In the genomic region with DNA sequence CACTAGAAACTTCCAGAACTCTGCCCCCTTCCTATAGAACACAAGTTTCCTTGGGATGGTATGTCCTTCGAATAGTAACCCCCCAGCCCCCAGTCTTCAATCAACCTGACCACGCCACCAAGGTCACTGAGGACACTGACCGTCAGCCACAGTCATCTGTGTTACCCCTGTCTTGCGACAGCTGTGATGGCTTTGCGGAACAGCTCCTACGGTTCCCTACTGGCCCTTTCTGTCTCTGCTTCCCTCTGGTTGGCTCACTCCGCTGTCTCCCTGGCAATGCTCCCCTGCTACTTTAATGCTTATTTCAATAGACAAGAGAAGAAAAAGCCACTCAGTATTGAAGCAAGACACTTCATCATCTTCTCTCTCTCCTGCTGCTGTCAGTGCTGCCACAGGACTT, we compare ENCODE assay signal across 12 mouse cellular contexts. TPM values are rescaled to one million over a fixed set of nuclear protein-coding genes. Genes with fewer than 3 reads are reported as not detected.
DNase-seq lines count a peak whose midpoint lies in the region; ATAC-seq and TF ChIP-seq lines count a peak whose summit lies in the region.
"Had no signal": no experiment of that assay in that cellular context is flagged by ENCODE, and none has a peak within 500 bp of the region (broad histone marks: within the 10 kb centered on the region; RNA-seq: fewer than 3 reads in every experiment).

No protein-coding gene starts in this region.

- H3K4me2 ChIP-seq in embryonic facial prominence, embryonic 12.5 days (replicated peaks) = no peak overlapping the region
- H3K4me2 ChIP-seq in lung, embryonic 16.5 days (ENCODE audit: low read depth, low read length) = no peak overlapping the region
- no peak overlapping the region; the same call in 1 of the 2 replicates for H3K4me2 ChIP-seq in hindbrain, postnatal 0 days (ENCODE audit: low read depth, low read length)
- H3K4me2 ChIP-seq in neural tube, embryonic 14.5 days (ENCODE audit: low read depth, low read length) = no peak overlapping the region
- H3K4me2 ChIP-seq: limb, embryonic 12.5 days had no signal

- H3K36me3 ChIP-seq in embryonic facial prominence, embryonic 12.5 days = no peaks in the 10 kb centered on the region
- no peaks in the 10 kb centered on the region for H3K36me3 ChIP-seq in embryonic facial prominence, embryonic 10.5 days (replicated peaks)
- no peaks in the 10 kb centered on the region for H3K36me3 ChIP-seq in lung, embryonic 16.5 days (ENCODE audit: control insufficient read depth, insufficient read depth, low read length)
- H3K36me3 ChIP-seq in hindbrain, postnatal 0 days (ENCODE audit: insufficient read depth, low read length) = no peaks in the 10 kb centered on the region
- H3K36me3 ChIP-seq in neural tube, embryonic 14.5 days (ENCODE audit: control insufficient read depth, insufficient read depth, low read length) = no peaks in the 10 kb centered on the region
- H3K36me3 ChIP-seq: limb, embryonic 12.5 days had no signal

- H3K4me3 ChIP-seq in embryonic facial prominence, embryonic 12.5 days = no peak overlapping the region
- no peak overlapping the region for H3K4me3 ChIP-seq in embryonic facial prominence, embryonic 10.5 days
- H3K4me3 ChIP-seq in lung, embryonic 16.5 days (ENCODE audit: low read length) = no peak overlapping the region
- H3K4me3 ChIP-seq in hindbrain, postnatal 0 days (ENCODE audit: low read length) = no peak overlapping the region
- H3K4me3 ChIP-seq in neural tube, embryonic 14.5 days (ENCODE audit: low read depth, low read length) = no peak overlapping the region
- H3K4me3 ChIP-seq: limb, embryonic 12.5 days had no signal

- DNase-seq in embryonic facial prominence, embryonic 10.5 days (ENCODE audit: low spot score) = no peak
- no peak for DNase-seq in lung, adult 18-20 months
- DNase-seq in hindbrain, postnatal 0 days (ENCODE audit: low spot score) = peak; percentile 71
- DNase-seq in Muller cell, postnatal 12 days (ENCODE audit: inconsistent ontology term) = no peak
- no peak for DNase-seq in adrenal gland, postnatal 36 days
- DNase-seq: kidney, postnatal 36 days had no signal

- H3K9ac ChIP-seq in embryonic facial prominence, embryonic 12.5 days = no peak overlapping the region
- no peak overlapping the region for H3K9ac ChIP-seq in lung, embryonic 16.5 days (ENCODE audit: low read length)
- H3K9ac ChIP-seq in hindbrain, postnatal 0 days (replicated peaks; ENCODE audit: low read length) = no peak overlapping the region
- no peak overlapping the region for H3K9ac ChIP-seq in neural tube, embryonic 14.5 days (replicated peaks; ENCODE audit: low read depth, low read length)
- H3K9ac ChIP-seq: limb, embryonic 12.5 days had no signal

- ATAC-seq in embryonic facial prominence, embryonic 12.5 days (ENCODE audit: insufficient number of reproducible peaks, insufficient read depth, low FRiP score, low TSS enrichment) = 0 out of 2 replicates have a peak, but pooled peaks have one; percentile 6
- ATAC-seq in lung, embryonic 16.5 days (ENCODE audit: low read depth) = 0 out of 2 replicates have a peak, but pooled peaks have one; percentile 26
- peak; percentile 86 for ATAC-seq in hindbrain, postnatal 0 days
- ATAC-seq in neural tube, embryonic 14.5 days (ENCODE audit: low read depth) = peak; percentile 83

- H3K4me1 ChIP-seq in embryonic facial prominence, embryonic 12.5 days = 0 out of 2 replicates have a peak, but pooled peaks cover 5% of the 10 kb centered on the region
- peaks cover 16% of the 10 kb centered on the region for H3K4me1 ChIP-seq in embryonic facial prominence, embryonic 10.5 days
- peaks cover 5% of the 10 kb centered on the region for H3K4me1 ChIP-seq in lung, embryonic 16.5 days (replicated peaks; ENCODE audit: control insufficient read depth, insufficient read depth, low read length)
- peaks cover 13% of the 10 kb centered on the region for H3K4me1 ChIP-seq in hindbrain, postnatal 0 days (ENCODE audit: insufficient read depth, low read length)
- peaks cover 9% of the 10 kb centered on the region for H3K4me1 ChIP-seq in neural tube, embryonic 14.5 days (ENCODE audit: control insufficient read depth, insufficient read depth, low read length)
- H3K4me1 ChIP-seq: limb, embryonic 12.5 days had no signal

- no peaks in the 10 kb centered on the region for H3K27me3 ChIP-seq in embryonic facial prominence, embryonic 12.5 days
- 0 out of 2 replicates have a peak, but pooled peaks cover 5% of the 10 kb centered on the region for H3K27me3 ChIP-seq in embryonic facial prominence, embryonic 10.5 days (replicated peaks; ENCODE audit: low read depth, poor library complexity, severe bottlenecking)
- H3K27me3 ChIP-seq in lung, embryonic 16.5 days (ENCODE audit: control insufficient read depth, insufficient read depth, low read depth, low read length) = no peaks in the 10 kb centered on the region
- H3K27me3 ChIP-seq in hindbrain, postnatal 0 days (ENCODE audit: insufficient read depth, low read length) = no peaks in the 10 kb centered on the region
- H3K27me3 ChIP-seq in neural tube, embryonic 14.5 days (ENCODE audit: control insufficient read depth, insufficient read depth, low read length) = no peaks in the 10 kb centered on the region
- H3K27me3 ChIP-seq: limb, embryonic 12.5 days had no signal

- no peaks in the 10 kb centered on the region for H3K9me3 ChIP-seq in embryonic facial prominence, embryonic 12.5 days
- no peaks in the 10 kb centered on the region for H3K9me3 ChIP-seq in embryonic facial prominence, embryonic 10.5 days
- H3K9me3 ChIP-seq in lung, embryonic 16.5 days (ENCODE audit: control insufficient read depth, low read length) = no peaks in the 10 kb centered on the region
- no peaks in the 10 kb centered on the region for H3K9me3 ChIP-seq in hindbrain, postnatal 0 days (ENCODE audit: low read length)
- no peaks in the 10 kb centered on the region for H3K9me3 ChIP-seq in neural tube, embryonic 14.5 days (ENCODE audit: control insufficient read depth, low read length)
- H3K9me3 ChIP-seq: limb, embryonic 12.5 days had no signal

- WGBS in embryonic facial prominence, embryonic 12.5 days = 59% methylated on average over 7 of the region's 7 CpGs
- 48% methylated on average over 7 of the region's 7 CpGs for WGBS in embryonic facial prominence, embryonic 10.5 days
- WGBS in lung, embryonic 16.5 days = 34% methylated on average over 7 of the region's 7 CpGs
- 17% methylated on average over 7 of the region's 7 CpGs for WGBS in hindbrain, postnatal 0 days
- 11% methylated on average over 7 of the region's 7 CpGs for WGBS in neural tube, embryonic 14.5 days

- no peak overlapping the region for H3K27ac ChIP-seq in embryonic facial prominence, embryonic 12.5 days
- H3K27ac ChIP-seq in embryonic facial prominence, embryonic 10.5 days (replicated peaks) = no peak overlapping the region
- no peak overlapping the region for H3K27ac ChIP-seq in lung, embryonic 16.5 days (ENCODE audit: low read length)
- 0 out of 2 replicates have a peak overlapping the region, but pooled peaks have one; percentile 1 for H3K27ac ChIP-seq in hindbrain, postnatal 0 days
- no peak overlapping the region for H3K27ac ChIP-seq in neural tube, embryonic 14.5 days (ENCODE audit: low read depth, low read length)
- H3K27ac ChIP-seq: limb, embryonic 12.5 days had no signal

- TF ChIP-seq CTCF in hindbrain, postnatal 0 days (IDR thresholded peaks at IDR 0.05; ENCODE audit: low read depth) = 0 out of 2 replicates have a peak, but pooled peaks have one; percentile 17

RNA-seq across cellular contexts. Expression of gene Sult6b2, which starts 10.8 kb away (rescaled TPM):
- polyA plus RNA-seq in embryonic facial prominence, embryonic 12.5 days (2016; fragmentation: Nextera tagmentation; extraction: Ambion mirVana) = not detected in 2 replicates
- not detected in 2 replicates for polyA plus RNA-seq in embryonic facial prominence, embryonic 10.5 days (2016; fragmentation: Nextera tagmentation; extraction: Ambion mirVana)
- not detected in 2 replicates for polyA plus RNA-seq in lung, embryonic 16.5 days (2015; fragmentation: Nextera tagmentation; extraction: Ambion mirVana)
- total RNA-seq in hindbrain, postnatal 0 days (2014; rRNA removed) = not detected in 2 replicates
- 0.28 and 0.30 TPM in 2 replicates for polyA plus RNA-seq in hindbrain, postnatal 0 days (2015; fragmentation: Nextera tagmentation; extraction: Ambion mirVana)
- 0.09 TPM in 1 of 2 replicates, not detected in the other for polyA plus RNA-seq in neural tube, embryonic 14.5 days (2014; fragmentation: Nextera tagmentation; extraction: Ambion mirVana)
- not detected for total RNA-seq in adrenal gland, postnatal 36 days (2021)
- polyA plus RNA-seq: embryonic facial prominence, embryonic 11.5 days; heart, postnatal 0 days; limb, embryonic 12.5 days had no signal

RNA-seq across cellular contexts. Expression of gene Cmas, which starts 37.0 kb away (rescaled TPM):
- polyA plus RNA-seq in embryonic facial prominence, embryonic 12.5 days (2016; fragmentation: Nextera tagmentation; extraction: Ambion mirVana) = 92.4 and 96.0 TPM in 2 replicates
- polyA plus RNA-seq in embryonic facial prominence, embryonic 10.5 days (2016; fragmentation: Nextera tagmentation; extraction: Ambion mirVana) = 65.6 and 68.3 TPM in 2 replicates
- 61.7 and 65.1 TPM in 2 replicates for polyA plus RNA-seq in lung, embryonic 16.5 days (2015; fragmentation: Nextera tagmentation; extraction: Ambion mirVana)
- total RNA-seq in hindbrain, postnatal 0 days (2014; rRNA removed) = 59.1 and 70.7 TPM in 2 replicates
- polyA plus RNA-seq in hindbrain, postnatal 0 days (2015; fragmentation: Nextera tagmentation; extraction: Ambion mirVana) = 168 and 171 TPM in 2 replicates
- polyA plus RNA-seq in neural tube, embryonic 14.5 days (2014; fragmentation: Nextera tagmentation; extraction: Ambion mirVana) = 181 and 199 TPM in 2 replicates
- total RNA-seq in adrenal gland, postnatal 36 days (2021) = 10 to 100 TPM; 28.9 to 33.3 TPM

Comparison
In these comparisons a context has a peak if more than half of its experiments do, and no peak if none do; other contexts are left out.
1. ATAC-seq: peak in every context shown above with its lines; median percentile 86 in hindbrain, postnatal 0 days; 83 in neural tube, embryonic 14.5 days; 26 in lung, embryonic 16.5 days; 6 in embryonic facial prominence, embryonic 12.5 days.